ENCODE assay signal across 20 mouse cellular contexts in the genomic region with DNA sequence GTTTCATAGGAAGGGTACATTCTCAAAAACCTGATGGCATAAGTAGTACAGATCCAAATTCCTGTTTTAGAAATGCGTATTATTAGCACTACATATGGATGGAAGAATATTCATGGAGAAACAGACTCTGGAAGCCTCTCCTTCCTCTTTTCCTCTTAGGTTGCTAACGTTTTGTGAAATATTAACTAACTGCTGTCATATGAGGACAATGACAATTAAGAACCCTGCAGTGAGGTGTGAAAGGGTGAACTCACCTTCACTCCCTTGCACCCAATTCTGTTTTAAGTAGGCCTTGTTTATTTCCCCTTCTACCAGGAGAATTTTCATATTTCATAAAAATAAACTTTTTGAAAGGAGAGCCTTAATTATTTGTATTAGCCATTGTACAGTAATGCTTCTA.
DNase-seq lines count a peak whose midpoint lies in the region; ATAC-seq and TF ChIP-seq lines count a peak whose summit lies in the region.
"Had no signal": no experiment of that assay in that cellular context is flagged by ENCODE, and none has a peak within 500 bp of the region (broad histone marks: within the 10 kb centered on the region; RNA-seq: fewer than 3 reads in every experiment).

No protein-coding gene starts in this region.

- no peak for ATAC-seq in kidney, embryonic 16.5 days (ENCODE audit: low FRiP score, low TSS enrichment)
- ATAC-seq in liver, postnatal 0 days = no peak
- ATAC-seq: forebrain, embryonic 13.5 days; forebrain, embryonic 16.5 days had no signal

- no peak for TF ChIP-seq EP300 in liver, postnatal 0 days (IDR thresholded peaks at IDR 0.05; ENCODE audit: low read depth)

- TF ChIP-seq CTCF in kidney, adult 2 months (conservative IDR thresholded peaks at IDR 0.05; ENCODE audit: insufficient read depth, insufficient read length, low read depth, low read length) = no peak
- no peak for TF ChIP-seq CTCF in liver, adult 2 months (IDR thresholded peaks at IDR 0.05; ENCODE audit: low read depth, low read length)
- TF ChIP-seq CTCF in liver, postnatal 0 days (IDR thresholded peaks at IDR 0.05; ENCODE audit: low read depth) = no peak

- H3K9me3 ChIP-seq in kidney, embryonic 16.5 days (ENCODE audit: low read length) = no peaks in the 10 kb centered on the region
- H3K9me3 ChIP-seq in liver, postnatal 0 days (ENCODE audit: low read length) = no peaks in the 10 kb centered on the region
- H3K9me3 ChIP-seq: embryonic facial prominence, embryonic 13.5 days; embryonic facial prominence, embryonic 15.5 days; forebrain, embryonic 13.5 days had no signal

- no peak overlapping the region for H3K27ac ChIP-seq in kidney, adult 2 months (ENCODE audit: insufficient read depth, low read depth, low read length)
- no peak overlapping the region for H3K27ac ChIP-seq in kidney, embryonic 16.5 days (ENCODE audit: low read length)
- no peak overlapping the region for H3K27ac ChIP-seq in liver, adult 2 months (replicated peaks; ENCODE audit: insufficient read depth, low read depth, low read length)
- no peak overlapping the region for H3K27ac ChIP-seq in liver, postnatal 0 days (ENCODE audit: low read depth)
- H3K27ac ChIP-seq: embryonic facial prominence, embryonic 13.5 days; embryonic facial prominence, embryonic 15.5 days; forebrain, embryonic 13.5 days had no signal

- peak; percentile 64 for DNase-seq in kidney, adult 2 months
- peak; percentile 10 for DNase-seq in liver, adult 2 months (ENCODE audit: extremely low read depth, low read depth, low spot score)
- DNase-seq in liver, postnatal 0 days = no peak
- DNase-seq in retina, embryonic 14.5 days (ENCODE audit: low spot score) = peak; percentile 17
- DNase-seq in retina, postnatal 1 day = no peak
- DNase-seq: adrenal gland, adult 2 months; adrenal gland, postnatal 10 days; adrenal gland, postnatal 25 days; cerebellum, adult 11 months; cerebellum, adult 18-20 months; cerebellum, adult 8-10 months; cerebellum, adult 9-11 months; cerebellum, postnatal 14 days; cerebellum, postnatal 36 days had no signal

- WGBS in kidney, adult 2 months = 61% methylated on average over 2 of the region's 2 CpGs
- 79% methylated on average over 2 of the region's 2 CpGs for WGBS in kidney, embryonic 16.5 days
- 70% methylated on average over 2 of the region's 2 CpGs for WGBS in liver, adult 2 months
- 68% methylated on average over 2 of the region's 2 CpGs for WGBS in liver, postnatal 0 days (ENCODE audit: insufficient replicate concordance)

- H3K4me1 ChIP-seq in kidney, adult 2 months (ENCODE audit: control insufficient read depth, insufficient read depth, low read length) = 0 out of 2 replicates have a peak, but pooled peaks cover 2% of the 10 kb centered on the region
- H3K4me1 ChIP-seq in kidney, embryonic 16.5 days (ENCODE audit: insufficient read depth, low read length) = no peaks in the 10 kb centered on the region
- no peaks in the 10 kb centered on the region for H3K4me1 ChIP-seq in liver, adult 2 months (ENCODE audit: control insufficient read depth, insufficient read depth, low read length)
- no peaks in the 10 kb centered on the region for H3K4me1 ChIP-seq in liver, postnatal 0 days (ENCODE audit: insufficient read depth)
- H3K4me1 ChIP-seq: embryonic facial prominence, embryonic 15.5 days; forebrain, embryonic 13.5 days had no signal

- no peak overlapping the region for H3K9ac ChIP-seq in kidney, embryonic 16.5 days (replicated peaks; ENCODE audit: low read length)
- no peak overlapping the region for H3K9ac ChIP-seq in liver, adult 2 months (ENCODE audit: low read depth, low read length)
- no peak overlapping the region for H3K9ac ChIP-seq in liver, postnatal 0 days (replicated peaks)
- H3K9ac ChIP-seq: embryonic facial prominence, embryonic 13.5 days; embryonic facial prominence, embryonic 15.5 days; forebrain, embryonic 13.5 days had no signal

- H3K4me3 ChIP-seq in kidney, adult 2 months (ENCODE audit: insufficient read depth, low read depth, low read length) = no peak overlapping the region
- no peak overlapping the region for H3K4me3 ChIP-seq in kidney, embryonic 16.5 days (ENCODE audit: low read length)
- H3K4me3 ChIP-seq in liver, adult 2 months (ENCODE audit: insufficient read depth, low read depth, low read length) = no peak overlapping the region
- H3K4me3 ChIP-seq in liver, postnatal 0 days (ENCODE audit: low read depth, low read length) = no peak overlapping the region
- H3K4me3 ChIP-seq: embryonic facial prominence, embryonic 13.5 days; embryonic facial prominence, embryonic 15.5 days; erythroblast, embryonic 14.5 days; forebrain, embryonic 13.5 days had no signal

- H3K79me2 ChIP-seq in liver, adult 2 months (ENCODE audit: control insufficient read depth, insufficient read depth, low read length) = no peaks in the 10 kb centered on the region

- TF ChIP-seq POLR2A in kidney, adult 2 months (IDR thresholded peaks at IDR 0.05; ENCODE audit: low read depth, low read length) = no peak
- no peak for TF ChIP-seq POLR2A in liver, adult 2 months (IDR thresholded peaks at IDR 0.05; ENCODE audit: extremely low read depth, insufficient read depth, low read length)

- H3K4me2 ChIP-seq in kidney, embryonic 16.5 days (replicated peaks; ENCODE audit: low read depth, low read length) = no peak overlapping the region
- H3K4me2 ChIP-seq in liver, postnatal 0 days (ENCODE audit: low read depth, low read length) = no peak overlapping the region
- H3K4me2 ChIP-seq: embryonic facial prominence, embryonic 13.5 days; embryonic facial prominence, embryonic 15.5 days; forebrain, embryonic 13.5 days had no signal

- no peaks in the 10 kb centered on the region for H3K36me3 ChIP-seq in kidney, adult 2 months (ENCODE audit: control insufficient read depth, insufficient read depth, low read length)
- no peaks in the 10 kb centered on the region for H3K36me3 ChIP-seq in kidney, embryonic 16.5 days (ENCODE audit: insufficient read depth, low read length)
- H3K36me3 ChIP-seq in liver, adult 2 months (ENCODE audit: control insufficient read depth, insufficient read depth, low read length) = no peaks in the 10 kb centered on the region
- H3K36me3 ChIP-seq in liver, postnatal 0 days (replicated peaks; ENCODE audit: insufficient read depth, low read length) = no peaks in the 10 kb centered on the region
- H3K36me3 ChIP-seq: embryonic facial prominence, embryonic 13.5 days; embryonic facial prominence, embryonic 15.5 days had no signal

- H3K27me3 ChIP-seq in kidney, adult 2 months (replicated peaks; ENCODE audit: control insufficient read depth, insufficient read depth, low read length) = no peaks in the 10 kb centered on the region
- H3K27me3 ChIP-seq in kidney, embryonic 16.5 days (ENCODE audit: insufficient read depth, low read length) = no peaks in the 10 kb centered on the region
- H3K27me3 ChIP-seq in liver, adult 2 months (ENCODE audit: control insufficient read depth, insufficient read depth, low read length) = no peaks in the 10 kb centered on the region
- no peaks in the 10 kb centered on the region for H3K27me3 ChIP-seq in liver, postnatal 0 days (ENCODE audit: insufficient read depth, low read length)
- H3K27me3 ChIP-seq: embryonic facial prominence, embryonic 13.5 days; embryonic facial prominence, embryonic 15.5 days; forebrain, embryonic 13.5 days had no signal

Comparison
In these comparisons a context has a peak if more than half of its experiments do, and no peak if none do; other contexts are left out.
1. DNase-seq: peak in kidney, adult 2 months (single experiment), liver, adult 2 months (single experiment) and retina, embryonic 14.5 days (single experiment); none in liver, postnatal 0 days (single experiment) and retina, postnatal 1 day (single experiment).